Mouse (Mus musculus) limb, embryonic 12.5 days (tissue): ENCODE results near the gene Fam189a1. TPM values are rescaled to one million over a fixed set of nuclear protein-coding genes. Genes with fewer than 3 reads are reported as not detected.

Experiments used
- ATAC-seq: fragments of 200-750 bp; cut with Nextera tagmentation; 2 replicates; pipeline ENCODE4 v1.8.0; 2017; ENCODE audit warnings: low read depth, moderate TSS enrichment; ENCODE audit not compliant: insufficient number of reproducible peaks, insufficient read depth, low FRiP score, low TSS enrichment
- H3K27ac ChIP-seq: fragments of 300-500 bp; sonication (generic); 2 replicates; pipeline ENCODE4 v1.5.1; 2016; ENCODE audit warnings: mild to moderate bottlenecking, moderate library complexity
- H3K27me3 ChIP-seq: fragments of 300-500 bp; sonication (generic); 2 replicates; pipeline ENCODE4 v1.6.1; 2016; ENCODE audit warnings: mild to moderate bottlenecking, moderate library complexity
- H3K36me3 ChIP-seq: fragments of 300-500 bp; sonication (generic); 2 replicates; pipeline ENCODE4 v1.6.1; 2016; ENCODE audit warnings: mild to moderate bottlenecking, moderate library complexity
- H3K4me1 ChIP-seq: fragments of 300-500 bp; sonication (generic); replicated peaks from 2 replicates; pipeline ENCODE4 v1.6.1; 2016
- H3K4me2 ChIP-seq: fragments of 300-500 bp; sonication (generic); 2 replicates; pipeline ENCODE4 v1.6.1; 2016; ENCODE audit warnings: mild to moderate bottlenecking, moderate library complexity
- H3K4me3 ChIP-seq: fragments of 300-500 bp; sonication (generic); replicated peaks from 2 replicates; pipeline ENCODE4 v1.5.1; 2016; ENCODE audit warnings: mild to moderate bottlenecking
- H3K9ac ChIP-seq: fragments of 300-500 bp; sonication (generic); replicated peaks from 2 replicates; pipeline ENCODE4 v1.6.1; 2016; ENCODE audit warnings: mild to moderate bottlenecking, moderate library complexity
- H3K9me3 ChIP-seq: fragments of 300-500 bp; sonication (generic); 2 replicates; pipeline ENCODE4 v1.6.1; 2016; ENCODE audit warnings: mild to moderate bottlenecking, moderate library complexity
- WGBS: fragments of 180-500 bp; shearing (Covaris S2); methylation state at CpG from one replicate; pipeline ENCODE4 v1.1.7; 2016; 5-methylcytosine and 5-hydroxymethylcytosine counted together
- polyA plus RNA-seq: library from polyadenylated mRNA; unstranded; fragments of >200 nt; fragmentation: Nextera tagmentation; extraction: Ambion mirVana; gene quantifications from 2 replicates; pipeline ENCODE4 v1.2.1, GENCODE M21; 2016

Fam189a1 gene
- polyA plus RNA-seq, 1 experiment from 2014 or later, result 1.6 TPM

- Histone ChIP-seq H3K4me2 (no peak overlapping the region), H3K4me1 (no peaks in the 10 kb centered on the region), H3K27ac (no peak overlapping the region), H3K9me3 (no peaks in the 10 kb centered on the region), H3K9ac (no peak overlapping the region), H3K27me3 (no peaks in the 10 kb centered on the region), H3K4me3 (no peak overlapping the region), H3K36me3 (no peaks in the 10 kb centered on the region)
- no peak for ATAC-seq
- WGBS, result 54% methylated on average over 12 of the region's 12 CpGs
Measured at GRCm38 (mm10) chr7:64949910-64950770, 206.2 kb downstream of the Fam189a1 start.

GRCm38 (mm10) chr7:64949465-64949864 lies 206.9 kb downstream of the Fam189a1 start:
- H3K9ac ChIP-seq, result no peak overlapping the region
- 71% methylated on average over 1 of the region's 1 CpGs for WGBS
- no peak for ATAC-seq
- no peak overlapping the region for H3K4me3 ChIP-seq
- H3K9me3 ChIP-seq, result no peaks in the 10 kb centered on the region
- H3K27ac ChIP-seq, result no peak overlapping the region
- no peaks in the 10 kb centered on the region for H3K36me3 ChIP-seq
- H3K4me2 ChIP-seq, result no peak overlapping the region
- no peaks in the 10 kb centered on the region for H3K27me3 ChIP-seq
- no peaks in the 10 kb centered on the region for H3K4me1 ChIP-seq

DNA sequence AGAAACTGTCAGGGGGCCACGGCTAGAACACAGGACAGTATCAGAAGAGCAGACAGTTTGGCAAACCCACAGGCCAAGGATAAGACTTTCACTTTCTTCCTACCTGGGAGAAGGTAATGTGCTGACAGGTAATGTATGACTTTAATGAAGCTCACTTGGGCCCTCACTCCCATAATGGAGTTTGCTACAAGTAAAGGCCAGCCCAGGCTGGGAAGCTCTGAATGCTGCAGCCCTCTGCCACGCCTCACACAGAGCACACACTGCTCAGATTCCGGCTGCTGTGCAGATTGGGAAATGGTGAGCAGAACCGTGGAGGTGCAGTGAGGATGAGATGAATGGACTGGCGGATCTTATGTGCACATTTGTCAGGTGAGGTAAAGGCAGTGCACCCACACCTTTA lies 211.7 kb downstream of the Fam189a1 start:
- H3K9ac ChIP-seq, result no peak overlapping the region
- H3K36me3 ChIP-seq, result no peaks in the 10 kb centered on the region
- no peaks in the 10 kb centered on the region for H3K4me1 ChIP-seq
- no peak for ATAC-seq
- no peaks in the 10 kb centered on the region for H3K9me3 ChIP-seq
- no peak overlapping the region for H3K4me3 ChIP-seq
- no peak overlapping the region for H3K4me2 ChIP-seq
- no peak overlapping the region for H3K27ac ChIP-seq
- WGBS, result 82% methylated on average over 5 of the region's 5 CpGs
- no peaks in the 10 kb centered on the region for H3K27me3 ChIP-seq

- no peak for ATAC-seq
- WGBS, result 85% methylated on average over 8 of the region's 8 CpGs
- Histone ChIP-seq H3K4me3 (no peak overlapping the region), H3K9me3 (no peaks in the 10 kb centered on the region), H3K27ac (no peak overlapping the region), H3K36me3 (no peaks in the 10 kb centered on the region), H3K4me2 (no peak overlapping the region), H3K27me3 (no peaks in the 10 kb centered on the region), H3K9ac (no peak overlapping the region), H3K4me1 (no peaks in the 10 kb centered on the region)
Measured at GRCm38 (mm10) chr7:64944175-64944574, 212.2 kb downstream of the Fam189a1 start.

GRCm38 (mm10) chr7:64936927-64937326 lies 219.4 kb downstream of the Fam189a1 start:
- no peak for ATAC-seq
- Histone ChIP-seq H3K4me3 (no peak overlapping the region), H3K9ac (no peak overlapping the region), H3K27ac (no peak overlapping the region), H3K36me3 (no peaks in the 10 kb centered on the region), H3K4me2 (no peak overlapping the region), H3K4me1 (no peaks in the 10 kb centered on the region), H3K9me3 (no peaks in the 10 kb centered on the region), H3K27me3 (no peaks in the 10 kb centered on the region)
- 75% methylated on average over 4 of the region's 4 CpGs for WGBS

GRCm38 (mm10) chr7:64934115-64934514 lies 222.3 kb downstream of the Fam189a1 start:
- 67% methylated on average over 3 of the region's 3 CpGs for WGBS
- Histone ChIP-seq H3K9ac (no peak overlapping the region), H3K4me1 (no peaks in the 10 kb centered on the region), H3K36me3 (no peaks in the 10 kb centered on the region), H3K4me2 (no peak overlapping the region), H3K9me3 (no peaks in the 10 kb centered on the region), H3K27ac (no peak overlapping the region), H3K4me3 (no peak overlapping the region), H3K27me3 (no peaks in the 10 kb centered on the region)
- no peak for ATAC-seq

- 84% methylated on average over 4 of the region's 4 CpGs for WGBS
- Histone ChIP-seq H3K27ac (no peak overlapping the region), H3K36me3 (no peaks in the 10 kb centered on the region), H3K4me1 (no peaks in the 10 kb centered on the region), H3K9me3 (no peaks in the 10 kb centered on the region), H3K4me2 (no peak overlapping the region), H3K27me3 (no peaks in the 10 kb centered on the region), H3K9ac (no peak overlapping the region), H3K4me3 (no peak overlapping the region)
- no peak for ATAC-seq
Measured at GRCm38 (mm10) chr7:64930980-64931379, 225.4 kb downstream of the Fam189a1 start.

DNA sequence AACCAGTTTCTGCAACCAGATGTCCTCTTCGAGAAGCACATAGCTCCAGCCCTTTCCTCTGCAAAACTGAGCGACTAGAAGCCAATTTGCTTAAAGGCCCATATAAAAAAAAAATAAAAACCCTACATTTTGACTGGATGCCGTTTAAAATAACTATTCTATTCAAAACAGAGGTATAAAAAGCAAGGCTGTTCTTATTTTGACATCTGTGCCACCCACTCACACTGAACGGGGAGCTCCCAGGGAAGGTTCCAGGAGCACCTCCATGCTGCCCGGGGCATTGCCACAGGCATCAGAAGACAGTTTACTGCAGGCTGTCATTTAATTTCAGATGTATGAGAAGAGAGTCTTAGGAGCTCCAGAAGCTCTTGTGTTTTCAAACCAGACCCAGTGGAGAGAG lies 232.5 kb downstream of the Fam189a1 start:
- Histone ChIP-seq H3K4me1 (no peaks in the 10 kb centered on the region), H3K27ac (no peak overlapping the region), H3K4me2 (no peak overlapping the region), H3K4me3 (no peak overlapping the region), H3K9ac (no peak overlapping the region), H3K36me3 (no peaks in the 10 kb centered on the region), H3K9me3 (no peaks in the 10 kb centered on the region), H3K27me3 (no peaks in the 10 kb centered on the region)
- ATAC-seq, result no peak
- 79% methylated on average over 5 of the region's 5 CpGs for WGBS

GRCm38 (mm10) chr7:64921189-64921588 lies 235.2 kb downstream of the Fam189a1 start:
- no peak overlapping the region for H3K4me2 ChIP-seq
- H3K9ac ChIP-seq, result no peak overlapping the region
- no peak overlapping the region for H3K4me3 ChIP-seq
- no peak overlapping the region for H3K27ac ChIP-seq
- no peaks in the 10 kb centered on the region for H3K36me3 ChIP-seq
- H3K27me3 ChIP-seq, result no peaks in the 10 kb centered on the region
- no peaks in the 10 kb centered on the region for H3K4me1 ChIP-seq
- H3K9me3 ChIP-seq, result no peaks in the 10 kb centered on the region
- ATAC-seq, result no peak
- WGBS, result 89% methylated on average over 13 of the region's 13 CpGs

GRCm38 (mm10) chr7:64920735-64921134 lies 235.6 kb downstream of the Fam189a1 start:
- Histone ChIP-seq H3K36me3 (no peaks in the 10 kb centered on the region), H3K27me3 (no peaks in the 10 kb centered on the region), H3K4me2 (no peak overlapping the region), H3K4me1 (no peaks in the 10 kb centered on the region), H3K9ac (no peak overlapping the region), H3K4me3 (no peak overlapping the region), H3K9me3 (no peaks in the 10 kb centered on the region), H3K27ac (no peak overlapping the region)
- WGBS, result 84% methylated on average over 5 of the region's 5 CpGs
- ATAC-seq, result no peak

DNA sequence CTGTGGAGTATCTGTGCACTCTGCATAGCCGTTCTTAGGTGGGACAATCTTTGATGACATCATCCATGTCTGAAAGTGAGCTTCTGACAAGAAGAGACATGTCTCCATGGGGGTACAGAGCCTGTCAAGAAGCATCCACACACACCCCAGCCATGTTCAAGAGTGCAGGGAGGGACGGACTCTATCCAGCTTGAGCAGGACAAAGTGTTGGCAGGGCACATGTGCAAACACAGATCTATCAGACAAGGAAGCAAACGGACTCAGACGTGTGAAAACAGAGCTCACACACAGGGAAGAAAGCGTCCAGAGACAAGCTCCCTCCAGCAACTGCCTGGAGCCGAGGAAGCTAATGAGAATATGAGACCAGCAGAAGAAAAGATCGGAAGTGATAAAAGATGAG lies 239.7 kb downstream of the Fam189a1 start:
- Histone ChIP-seq H3K4me3 (no peak overlapping the region), H3K9me3 (no peaks in the 10 kb centered on the region), H3K27ac (no peak overlapping the region), H3K36me3 (no peaks in the 10 kb centered on the region), H3K4me2 (no peak overlapping the region), H3K4me1 (no peaks in the 10 kb centered on the region), H3K9ac (no peak overlapping the region), H3K27me3 (no peaks in the 10 kb centered on the region)
- 44% methylated on average over 7 of the region's 7 CpGs for WGBS
- ATAC-seq, result no peak

DNA sequence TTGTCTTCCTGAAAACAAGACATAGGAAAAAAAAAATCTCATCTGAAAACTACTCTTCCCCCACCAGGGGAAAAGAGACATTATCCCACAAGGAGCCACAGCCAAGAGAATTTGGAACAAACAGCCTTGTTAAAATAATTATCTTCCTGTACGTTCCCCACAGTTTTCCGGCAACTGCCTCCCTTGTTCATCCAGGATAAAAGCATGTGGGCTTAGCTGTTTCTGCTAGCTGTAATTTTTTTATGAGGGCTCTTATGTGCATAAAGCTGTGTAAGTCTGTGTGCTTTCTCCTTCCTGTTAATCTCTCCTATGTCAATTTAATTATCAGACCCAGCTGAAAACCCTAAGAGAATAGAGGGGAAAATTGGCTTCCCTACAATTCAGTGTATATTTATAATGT lies 241.2 kb downstream of the Fam189a1 start:
- H3K9ac ChIP-seq, result no peak overlapping the region
- H3K9me3 ChIP-seq, result no peaks in the 10 kb centered on the region
- H3K27me3 ChIP-seq, result no peaks in the 10 kb centered on the region
- WGBS, result 54% methylated on average over 2 of the region's 2 CpGs
- H3K4me2 ChIP-seq, result no peak overlapping the region
- ATAC-seq, result no peak
- H3K4me3 ChIP-seq, result no peak overlapping the region
- no peaks in the 10 kb centered on the region for H3K4me1 ChIP-seq
- H3K36me3 ChIP-seq, result no peaks in the 10 kb centered on the region
- H3K27ac ChIP-seq, result no peak overlapping the region
